Mouse (Mus musculus) neural tube, embryonic 14.5 days (tissue): ENCODE results near the gene Klf9. TPM values are rescaled to one million over a fixed set of nuclear protein-coding genes. Genes with fewer than 3 reads are reported as not detected.

Experiments used
- ATAC-seq: fragments of 200-750 bp; cut with Nextera tagmentation; 2 replicates; pipeline ENCODE4 v1.8.0; 2017; ENCODE audit warnings: low read depth, mild to moderate bottlenecking, moderate TSS enrichment, moderate library complexity
- H3K27ac ChIP-seq: fragments of 300-500 bp; sonication (generic); 2 replicates; pipeline ENCODE4 v1.5.1; 2014; ENCODE audit warnings: low read depth, mild to moderate bottlenecking, control low read depth, low read length, moderate library complexity, mixed read lengths
- H3K27me3 ChIP-seq: fragments of 300-500 bp; sonication (generic); 2 replicates; pipeline ENCODE4 v1.6.1; 2014; ENCODE audit warnings: low read length; ENCODE audit not compliant: control insufficient read depth, insufficient read depth
- H3K36me3 ChIP-seq: fragments of 300-500 bp; sonication (generic); 2 replicates; pipeline ENCODE4 v1.6.1; 2014; ENCODE audit warnings: low read length, mixed read lengths; ENCODE audit not compliant: control insufficient read depth, insufficient read depth
- H3K4me1 ChIP-seq: fragments of 300-500 bp; sonication (generic); 2 replicates; pipeline ENCODE4 v1.6.1; 2014; ENCODE audit warnings: low read length; ENCODE audit not compliant: control insufficient read depth, insufficient read depth
- H3K4me2 ChIP-seq: fragments of 300-500 bp; sonication (generic); 2 replicates; pipeline ENCODE4 v1.6.1; 2014; ENCODE audit warnings: mild to moderate bottlenecking, low read depth, low read length, control low read depth
- H3K4me3 ChIP-seq: fragments of 300-500 bp; sonication (generic); 2 replicates; pipeline ENCODE4 v1.5.1; 2014; ENCODE audit warnings: low read depth, low read length, control low read depth, mixed read lengths
- H3K9ac ChIP-seq: fragments of 300-500 bp; sonication (generic); replicated peaks from 2 replicates; pipeline ENCODE4 v1.6.1; 2014; ENCODE audit warnings: low read depth, mild to moderate bottlenecking, control low read depth, low read length, mixed read lengths
- H3K9me3 ChIP-seq: fragments of 300-500 bp; sonication (generic); 2 replicates; pipeline ENCODE4 v1.6.1; 2016; ENCODE audit warnings: low read length; ENCODE audit not compliant: control insufficient read depth
- WGBS: fragments of 180-500 bp; shearing (Covaris S2); extraction: QIAGEN DNeasy Blood & Tissue Kit; methylation state at CpG from one replicate; pipeline ENCODE4 v1.1.7; 2014; 5-methylcytosine and 5-hydroxymethylcytosine counted together
- polyA plus RNA-seq: library from polyadenylated mRNA; unstranded; fragments of >200 nt; fragmentation: Nextera tagmentation; extraction: Ambion mirVana; gene quantifications from 2 replicates; pipeline ENCODE4 v1.2.1, GENCODE M21; 2014

The Klf9 gene
- polyA plus RNA-seq, 1 experiment from 2014 or later = 2.8 TPM

DNA sequence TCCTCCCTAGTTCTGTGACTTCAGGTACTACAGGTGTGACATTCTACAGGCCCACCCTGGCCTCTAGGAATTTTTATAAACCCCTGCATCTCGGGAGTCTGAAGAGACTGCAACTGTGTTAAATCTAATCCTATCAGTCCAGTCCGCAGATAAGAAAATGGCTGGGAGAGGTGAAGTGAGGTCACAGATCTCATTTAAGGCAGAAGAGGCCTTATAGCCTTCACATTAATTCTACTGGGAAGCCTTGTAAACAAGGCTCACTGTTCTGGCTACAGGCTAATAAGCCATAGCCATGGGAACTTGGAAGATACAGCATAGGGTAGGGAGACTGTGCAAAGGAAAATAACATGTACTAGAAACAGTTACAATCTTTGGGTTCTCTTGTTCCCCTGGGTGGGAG lies 3.7 kb upstream of the Klf9 start:
- no peaks in the 10 kb centered on the region for H3K36me3 ChIP-seq
- H3K4me1 ChIP-seq = peaks cover 27% of the 10 kb centered on the region
- H3K4me3 ChIP-seq = no peak overlapping the region
- WGBS = 63% methylated on average over 2 of the region's 2 CpGs
- peaks cover 22% of the 10 kb centered on the region for H3K27me3 ChIP-seq
- no peak overlapping the region for H3K4me2 ChIP-seq
- no peaks in the 10 kb centered on the region for H3K9me3 ChIP-seq
- H3K27ac ChIP-seq = no peak overlapping the region
- ATAC-seq = no peak
- no peak overlapping the region for H3K9ac ChIP-seq

DNA sequence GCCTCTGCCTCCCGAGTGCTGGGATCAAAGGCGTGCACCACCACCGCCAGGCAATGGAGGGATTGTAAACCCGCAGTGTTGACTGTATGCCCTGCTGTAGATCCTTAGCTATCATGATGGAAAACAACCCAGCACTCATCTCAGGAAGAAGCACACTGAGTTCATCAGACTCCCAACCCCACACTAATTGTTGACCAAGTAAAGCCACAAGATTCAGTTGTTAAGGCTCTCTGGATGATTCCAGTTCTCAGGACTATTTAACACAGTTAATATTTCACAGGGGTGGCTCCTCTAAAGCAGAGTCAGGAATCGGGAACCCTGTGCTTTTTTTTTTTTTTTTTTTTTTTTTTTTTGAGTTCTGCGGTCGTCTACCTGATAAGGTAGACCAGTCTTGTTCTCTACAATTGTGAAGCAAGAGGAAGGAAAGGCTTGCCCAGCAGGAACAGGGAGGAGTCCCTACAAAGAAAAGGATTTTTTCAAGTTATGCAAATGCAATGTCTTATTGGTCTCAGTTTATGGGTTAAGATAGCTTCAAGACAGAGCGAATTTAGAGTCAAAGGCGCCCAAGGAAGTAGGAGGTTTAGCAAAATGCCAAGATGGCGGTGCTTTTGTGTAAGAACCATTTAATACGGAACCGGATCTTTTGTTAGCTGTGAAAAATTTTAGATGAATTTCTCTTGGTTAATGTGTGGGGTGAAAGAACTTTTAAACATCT lies 1.1 kb upstream of the Klf9 start:
- Histone ChIP-seq H3K27ac (no peak overlapping the region), H3K9ac (no peak overlapping the region)

DNA sequence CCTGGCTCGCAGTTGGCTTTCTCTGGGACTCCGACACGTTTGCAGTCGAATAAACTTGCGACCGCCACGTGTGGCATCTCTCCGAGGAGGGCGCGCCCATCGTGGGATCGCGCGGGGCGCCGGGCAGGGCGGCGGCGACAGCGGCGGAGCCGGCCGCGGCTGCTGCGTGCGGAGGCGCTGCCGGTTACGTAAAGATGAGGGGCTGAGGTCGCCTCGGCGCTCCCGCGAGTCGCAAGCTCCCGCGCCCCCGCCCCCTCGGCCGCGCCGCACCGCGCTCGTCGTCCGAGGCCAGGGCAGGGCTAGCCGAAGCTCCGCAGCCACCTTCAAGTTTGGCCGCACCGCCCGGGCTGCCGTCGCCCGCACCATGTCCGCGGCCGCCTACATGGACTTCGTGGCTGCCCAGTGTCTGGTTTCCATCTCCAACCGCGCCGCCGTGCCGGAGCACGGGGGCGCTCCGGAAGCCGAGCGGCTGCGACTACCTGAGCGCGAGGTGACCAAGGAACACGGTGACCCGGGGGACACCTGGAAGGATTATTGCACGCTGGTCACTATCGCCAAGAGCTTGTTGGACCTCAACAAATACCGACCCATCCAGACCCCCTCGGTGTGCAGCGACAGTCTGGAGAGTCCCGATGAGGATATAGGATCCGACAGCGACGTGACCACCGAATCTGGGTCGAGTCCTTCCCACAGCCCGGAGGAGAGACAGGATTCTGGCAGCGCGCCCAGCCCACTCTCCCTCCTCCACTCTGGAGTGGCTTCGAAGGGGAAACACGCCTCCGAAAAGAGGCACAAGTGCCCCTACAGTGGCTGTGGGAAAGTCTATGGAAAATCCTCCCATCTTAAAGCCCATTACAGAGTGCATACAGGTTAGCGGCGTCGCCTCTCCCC lies 610 bp downstream of the Klf9 start:
- under 1% methylated on average over 94 of the region's 94 CpGs for WGBS
- no peaks in the 10 kb centered on the region for H3K36me3 ChIP-seq
- H3K27ac ChIP-seq = peak overlapping the region; percentile 73
- H3K4me1 ChIP-seq = peaks cover 11% of the 10 kb centered on the region
- peak overlapping the region; percentile 97 for H3K4me2 ChIP-seq
- H3K27me3 ChIP-seq = peaks cover 13% of the 10 kb centered on the region
- H3K4me3 ChIP-seq = peak overlapping the region; percentile 65
- H3K9ac ChIP-seq = peak overlapping the region; percentile 63
- ATAC-seq = peak; percentile 36
- H3K9me3 ChIP-seq = no peaks in the 10 kb centered on the region

More for the DNA sequence above, 1.1 kb upstream of the Klf9 start:
- Histone ChIP-seq H3K4me1 (peaks cover 25% of the 10 kb centered on the region), H3K27me3 (peaks cover 26% of the 10 kb centered on the region), H3K4me2 (peak overlapping the region; percentile 97), H3K4me3 (peak overlapping the region; percentile 65), H3K36me3 (no peaks in the 10 kb centered on the region), H3K9me3 (no peaks in the 10 kb centered on the region)
- no peak for ATAC-seq
- WGBS = 49% methylated on average over 12 of the region's 12 CpGs

GRCm38 (mm10) chr19:23142427-23143073 lies 1.5 kb downstream of the Klf9 start:
- no peak overlapping the region for H3K27ac ChIP-seq
- no peak for ATAC-seq

GRCm38 (mm10) chr19:23143074-23143445 lies 2.0 kb downstream of the Klf9 start:
- Histone ChIP-seq H3K9me3 (no peaks in the 10 kb centered on the region), H3K36me3 (no peaks in the 10 kb centered on the region), H3K9ac (no peak overlapping the region), H3K27me3 (peaks cover 8% of the 10 kb centered on the region), H3K4me1 (peaks cover 10% of the 10 kb centered on the region), H3K27ac (no peak overlapping the region), H3K4me3 (no peak overlapping the region), H3K4me2 (peak overlapping the region; percentile 97; the same call in 1 of the 2 replicates)
- 60% methylated on average over 7 of the region's 7 CpGs for WGBS
- ATAC-seq = no peak

More at GRCm38 (mm10) chr19:23142427-23143073, 1.5 kb downstream of the Klf9 start:
- WGBS = 3% methylated on average over 28 of the region's 28 CpGs
- H3K36me3 ChIP-seq = no peaks in the 10 kb centered on the region
- H3K9ac ChIP-seq = 0 out of 2 replicates have a peak overlapping the region, but pooled peaks have one; percentile 63
- peaks cover 8% of the 10 kb centered on the region for H3K27me3 ChIP-seq
- H3K9me3 ChIP-seq = no peaks in the 10 kb centered on the region
- H3K4me2 ChIP-seq = peak overlapping the region; percentile 97
- peak overlapping the region; percentile 65 for H3K4me3 ChIP-seq
- H3K4me1 ChIP-seq = peaks cover 10% of the 10 kb centered on the region

- 72% methylated on average over 8 of the region's 8 CpGs for WGBS
- H3K36me3 ChIP-seq = no peaks in the 10 kb centered on the region
- H3K9me3 ChIP-seq = no peaks in the 10 kb centered on the region
- H3K27ac ChIP-seq = no peak overlapping the region
- peaks cover 8% of the 10 kb centered on the region for H3K27me3 ChIP-seq
- no peak for ATAC-seq
- peaks cover 10% of the 10 kb centered on the region for H3K4me1 ChIP-seq
- no peak overlapping the region for H3K4me3 ChIP-seq
- no peak overlapping the region for H3K9ac ChIP-seq
- H3K4me2 ChIP-seq = no peak overlapping the region
These were observed 2.5 kb downstream of the Klf9 start for GRCm38 (mm10) chr19:23143541-23143940.

GRCm38 (mm10) chr19:23144031-23144430 lies 3.0 kb downstream of the Klf9 start:
- H3K9ac ChIP-seq = no peak overlapping the region
- WGBS = 65% methylated on average over 9 of the region's 9 CpGs
- H3K27me3 ChIP-seq = peaks cover 8% of the 10 kb centered on the region
- no peaks in the 10 kb centered on the region for H3K36me3 ChIP-seq
- no peak overlapping the region for H3K27ac ChIP-seq
- H3K4me1 ChIP-seq = peaks cover 10% of the 10 kb centered on the region
- H3K4me3 ChIP-seq = no peak overlapping the region
- no peak overlapping the region for H3K4me2 ChIP-seq
- ATAC-seq = no peak
- H3K9me3 ChIP-seq = no peaks in the 10 kb centered on the region

DNA sequence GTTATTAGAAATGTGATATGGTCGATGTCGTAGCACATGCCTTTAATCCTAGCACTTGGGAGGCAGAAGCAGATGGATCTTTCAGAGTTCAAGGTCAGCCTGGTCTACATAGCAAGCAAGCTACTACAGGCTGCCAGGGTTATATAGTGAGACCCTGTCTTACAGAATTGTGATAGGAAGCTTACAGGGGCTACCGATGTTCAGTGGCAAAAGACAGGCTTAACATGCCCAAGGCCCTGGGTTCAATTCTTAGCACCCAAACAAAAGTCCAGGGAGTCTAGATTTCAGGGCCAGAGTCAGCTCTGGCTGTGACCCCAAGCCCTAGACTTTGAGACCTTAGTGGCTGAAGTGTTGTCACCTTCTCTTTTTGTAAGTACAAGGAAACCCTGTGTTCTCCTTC lies 4.1 kb downstream of the Klf9 start:
- Histone ChIP-seq H3K27me3 (peaks cover 8% of the 10 kb centered on the region), H3K27ac (no peak overlapping the region), H3K36me3 (no peaks in the 10 kb centered on the region), H3K9me3 (no peaks in the 10 kb centered on the region), H3K4me3 (no peak overlapping the region), H3K4me1 (peaks cover 10% of the 10 kb centered on the region), H3K4me2 (no peak overlapping the region), H3K9ac (no peak overlapping the region)
- ATAC-seq = no peak
- 99% methylated on average over 3 of the region's 3 CpGs for WGBS
